Comparison of ENCODE assay signal across 8 mouse cellular contexts in the genomic region with DNA sequence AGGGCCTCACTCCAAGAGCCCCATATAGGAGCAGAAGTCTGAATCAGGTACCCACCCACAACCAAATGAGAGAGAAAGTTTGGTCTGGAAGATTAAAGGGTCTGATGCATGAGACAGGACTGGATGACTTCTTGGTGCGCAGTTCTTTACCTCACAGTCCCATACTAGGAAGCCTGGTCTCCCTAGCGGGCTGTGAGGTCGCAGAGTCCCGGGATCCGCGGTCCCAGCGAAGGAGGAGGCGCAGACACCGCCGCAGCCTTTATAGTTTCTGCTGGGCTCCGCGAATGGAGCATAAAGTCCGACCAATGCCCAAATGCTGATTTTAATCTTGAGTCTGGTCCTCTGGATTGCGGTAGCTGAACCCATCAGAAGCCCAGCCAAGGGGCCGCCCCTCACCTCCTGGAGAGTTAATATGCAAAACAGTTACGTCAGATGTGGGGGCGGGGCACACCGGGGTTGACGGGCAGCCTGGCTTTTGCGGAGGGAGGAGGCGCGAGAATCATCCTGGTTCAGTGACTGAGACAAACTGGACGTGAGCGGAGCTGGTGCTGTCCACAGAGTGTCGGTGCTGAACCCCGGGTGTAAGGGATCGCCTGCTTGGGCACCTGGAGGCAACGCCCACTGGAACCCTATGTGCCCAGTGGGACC. TPM values are rescaled to one million over a fixed set of nuclear protein-coding genes. Genes with fewer than 3 reads are reported as not detected.
A peak's percentile ranks its signal among the peaks of the same experiment; 100 is the strongest.
DNase-seq lines count a peak whose midpoint lies in the region; ATAC-seq and TF ChIP-seq lines count a peak whose summit lies in the region.

Fstl5 (plus strand) TSS at position 211 of the 648 bp plus-strand sequence.

- WGBS in kidney, adult 2 months: 2% methylated on average over 28 of the region's 28 CpGs
- WGBS in midbrain, postnatal 0 days: under 1% methylated on average over 28 of the region's 28 CpGs
- under 1% methylated on average over 28 of the region's 28 CpGs for WGBS in stomach, postnatal 0 days

- no peak within 1 kb of the TSS for H3K27ac ChIP-seq in kidney, adult 2 months (ENCODE audit: insufficient read depth, low read depth, low read length)
- 0 out of 2 replicates have a peak within 1 kb of the TSS, but pooled peaks have one; percentile 18 for H3K27ac ChIP-seq in midbrain, postnatal 0 days (ENCODE audit: low read depth, low read length)
- H3K27ac ChIP-seq in stomach, postnatal 0 days (replicated peaks): no peak within 1 kb of the TSS

- H3K9me3 ChIP-seq in midbrain, postnatal 0 days (ENCODE audit: low read length): no peaks in the 10 kb centered on the region
- no peaks in the 10 kb centered on the region for H3K9me3 ChIP-seq in stomach, postnatal 0 days (ENCODE audit: control insufficient read depth, low read length)

- H3K36me3 ChIP-seq in kidney, adult 2 months (ENCODE audit: control insufficient read depth, insufficient read depth, low read length): no peaks in the 10 kb centered on the region
- H3K36me3 ChIP-seq in midbrain, postnatal 0 days (ENCODE audit: insufficient read depth, low read length): no peaks in the 10 kb centered on the region
- H3K36me3 ChIP-seq in stomach, postnatal 0 days (ENCODE audit: control insufficient read depth, insufficient read depth, low read length): no peaks in the 10 kb centered on the region

- peak; percentile 2 to 17 for DNase-seq in heart, adult 18-20 months
- no peak for DNase-seq in heart, adult 8-10 months (ENCODE audit: low spot score)
- peak; percentile 97 to 98 for DNase-seq in cerebellum, postnatal 10 days
- DNase-seq in frontal cortex, postnatal 14 days (ENCODE audit: low spot score in 2 of 2): peak; percentile 66 to 73
- peak; percentile 31 for DNase-seq in kidney, adult 2 months
- DNase-seq in left cerebral cortex, postnatal 4 days: peak; percentile 94
- DNase-seq in midbrain, postnatal 0 days (ENCODE audit: low spot score): peak; percentile 89
- peak; percentile 73 for DNase-seq in stomach, postnatal 0 days (ENCODE audit: low spot score)

- peak; percentile 90 for ATAC-seq in midbrain, postnatal 0 days (ENCODE audit: low FRiP score)
- ATAC-seq in stomach, postnatal 0 days (ENCODE audit: low FRiP score, low TSS enrichment): peak; percentile 57; the same call in 1 of the 2 replicates

- peak within 1 kb of the TSS; percentile 57 for H3K9ac ChIP-seq in midbrain, postnatal 0 days (replicated peaks; ENCODE audit: low read length, poor library complexity, severe bottlenecking)
- H3K9ac ChIP-seq in stomach, postnatal 0 days (ENCODE audit: low read length): no peak within 1 kb of the TSS

- H3K4me3 ChIP-seq in kidney, adult 2 months (ENCODE audit: insufficient read depth, low read depth, low read length): no peak within 1 kb of the TSS
- H3K4me3 ChIP-seq in midbrain, postnatal 0 days (ENCODE audit: low read depth, low read length): peak within 1 kb of the TSS; percentile 59
- 0 out of 2 replicates have a peak within 1 kb of the TSS, but pooled peaks have one; percentile 8 for H3K4me3 ChIP-seq in stomach, postnatal 0 days (ENCODE audit: low read depth, low read length)

- H3K4me1 ChIP-seq in kidney, adult 2 months (ENCODE audit: control insufficient read depth, insufficient read depth, low read length): no peaks in the 10 kb centered on the region
- 0 out of 2 replicates have a peak, but pooled peaks cover 2% of the 10 kb centered on the region for H3K4me1 ChIP-seq in midbrain, postnatal 0 days (ENCODE audit: insufficient read depth, low read length)
- H3K4me1 ChIP-seq in stomach, postnatal 0 days (replicated peaks; ENCODE audit: control insufficient read depth, insufficient read depth): no peaks in the 10 kb centered on the region; the same call in 1 of the 2 replicates

- intact Hi-C loops in left cerebral cortex, postnatal 4 days (cut with DNase I): loop anchor here (10.0 kb wide), 1 partner anchor 611 kb away; no protein-coding TSS in a partner anchor

- TF ChIP-seq POLR2A in kidney, adult 2 months (IDR thresholded peaks at IDR 0.05; ENCODE audit: low read depth, low read length): no peak

- no peak for TF ChIP-seq CTCF in kidney, adult 2 months (conservative IDR thresholded peaks at IDR 0.05; ENCODE audit: insufficient read depth, insufficient read length, low read depth, low read length)
- TF ChIP-seq CTCF in midbrain, postnatal 0 days (IDR thresholded peaks at IDR 0.05): no peak
- TF ChIP-seq CTCF in stomach, postnatal 0 days (IDR thresholded peaks at IDR 0.05; ENCODE audit: low read depth): no peak

- peak within 1 kb of the TSS; percentile 67 for H3K4me2 ChIP-seq in midbrain, postnatal 0 days (ENCODE audit: low read depth, low read length, poor library complexity, severe bottlenecking)
- peak within 1 kb of the TSS; percentile 42 for H3K4me2 ChIP-seq in stomach, postnatal 0 days (replicated peaks; ENCODE audit: low read depth)

- no peak for TF ChIP-seq EP300 in stomach, postnatal 0 days (optimal IDR thresholded peaks at IDR 0.05)

- no peaks in the 10 kb centered on the region for H3K27me3 ChIP-seq in kidney, adult 2 months (replicated peaks; ENCODE audit: control insufficient read depth, insufficient read depth, low read length)
- no peaks in the 10 kb centered on the region for H3K27me3 ChIP-seq in midbrain, postnatal 0 days (ENCODE audit: insufficient read depth, low read length)
- H3K27me3 ChIP-seq in stomach, postnatal 0 days (ENCODE audit: control insufficient read depth, insufficient read depth, low read length): no peaks in the 10 kb centered on the region

RNA-seq across cellular contexts. Expression of gene Fstl5, which starts in this region (rescaled TPM):
- total RNA-seq in heart, adult 18-20 months (2021): not detected
- total RNA-seq in heart, adult 8-10 months (2022): not detected
- 0.12 and 0.22 TPM in 2 replicates for polyA plus RNA-seq in kidney, adult 2 months (2012; rRNA removed)
- 10 to 100 TPM; 29.3 to 30.0 TPM for total RNA-seq in left cerebral cortex, postnatal 4 days (2021)
- total RNA-seq in midbrain, postnatal 0 days (2014; rRNA removed): 60.9 and 71.7 TPM in 2 replicates
- 46.2 and 47.9 TPM in 2 replicates for polyA plus RNA-seq in midbrain, postnatal 0 days (2015; fragmentation: Nextera tagmentation; extraction: Ambion mirVana)
- 1.7 and 2.0 TPM in 2 replicates for polyA plus RNA-seq in stomach, postnatal 0 days (2015; fragmentation: Nextera tagmentation; extraction: Ambion mirVana)

Comparison
In these comparisons a context has a peak if more than half of its experiments do, and no peak if none do; other contexts are left out.
1. RNA of gene Fstl5 (total RNA-seq): 60.9 to 71.7 TPM in midbrain, postnatal 0 days and 29.3 to 30.0 TPM in left cerebral cortex, postnatal 4 days; not detected in heart, adult 8-10 months and not detected in heart, adult 18-20 months; every median in the first group is over 10 times any median in the second.
2. RNA of gene Fstl5 (polyA plus RNA-seq): 46.2 to 47.9 TPM in midbrain, postnatal 0 days; 1.7 to 2.0 TPM in stomach, postnatal 0 days and 0.12 to 0.22 TPM in kidney, adult 2 months; every median in the first group is over 10 times any median in the second.
3. Peak in DNase-seq in heart, adult 18-20 months; RNA of the gene not detected or under 1 TPM.
4. Peak in DNase-seq in kidney, adult 2 months; RNA of the gene not detected or under 1 TPM.